Mouse (Mus musculus): ENCODE measurements around the gene Jak1. TPM values are rescaled to one million over a fixed set of nuclear protein-coding genes. Genes with fewer than 3 reads are reported as not detected.
A peak's percentile ranks its signal among the peaks of the same experiment; 100 is the strongest.

Jak1 gene
- polyA plus RNA-seq, 1 experiment from 2014 or later, result 53.6 TPM

GRCm38 (mm10) chr4:101252016-101252415 lies 13.1 kb downstream of the Jak1 start:
- no peak overlapping the region for H3K27ac ChIP-seq (replicated peaks)
- H3K36me3 ChIP-seq, result no peaks in the 10 kb centered on the region
- H3K4me1 ChIP-seq, result peaks cover 64% of the 10 kb centered on the region
- no peak for ATAC-seq (ENCODE audit: extremely low read depth, insufficient number of reproducible peaks, low FRiP score, low TSS enrichment)
- no peak overlapping the region for H3K4me2 ChIP-seq
- H3K27me3 ChIP-seq (replicated peaks), result no peaks in the 10 kb centered on the region
- H3K9ac ChIP-seq, result no peak overlapping the region
- no peaks in the 10 kb centered on the region for H3K9me3 ChIP-seq
- no peak overlapping the region for H3K4me3 ChIP-seq

- Histone ChIP-seq H3K4me3 (no peak overlapping the region), H3K9me3 (no peaks in the 10 kb centered on the region), H3K36me3 (no peaks in the 10 kb centered on the region), H3K9ac (no peak overlapping the region), H3K4me1 (peaks cover 66% of the 10 kb centered on the region), H3K27me3 (replicated peaks) (no peaks in the 10 kb centered on the region), H3K4me2 (no peak overlapping the region), H3K27ac (replicated peaks) (no peak overlapping the region)
- no peak for ATAC-seq (ENCODE audit: extremely low read depth, insufficient number of reproducible peaks, low FRiP score, low TSS enrichment)
- WGBS, result 62% methylated on average over 5 of the region's 6 CpGs
Measured at GRCm38 (mm10) chr4:101249977-101250743, 14.9 kb downstream of the Jak1 start.

GRCm38 (mm10) chr4:101247355-101247754 lies 17.7 kb downstream of the Jak1 start:
- Histone ChIP-seq H3K4me1 (peaks cover 52% of the 10 kb centered on the region), H3K36me3 (no peaks in the 10 kb centered on the region), H3K9ac (no peak overlapping the region), H3K4me3 (no peak overlapping the region), H3K27ac (replicated peaks) (0 out of 2 replicates have a peak overlapping the region, but pooled peaks have one; percentile 3), H3K4me2 (no peak overlapping the region), H3K27me3 (replicated peaks) (no peaks in the 10 kb centered on the region), H3K9me3 (no peaks in the 10 kb centered on the region)
- no peak for ATAC-seq (ENCODE audit: extremely low read depth, insufficient number of reproducible peaks, low FRiP score, low TSS enrichment)
- 27% methylated on average over 2 of the region's 2 CpGs for WGBS

- ATAC-seq (ENCODE audit: extremely low read depth, insufficient number of reproducible peaks, low FRiP score, low TSS enrichment), result no peak
Measured at GRCm38 (mm10) chr4:101246569-101246968, 18.5 kb downstream of the Jak1 start.

GRCm38 (mm10) chr4:101244257-101245011 lies 20.6 kb downstream of the Jak1 start:
- H3K27ac ChIP-seq (replicated peaks), result no peak overlapping the region
- WGBS, result 73% methylated on average over 6 of the region's 6 CpGs

More at GRCm38 (mm10) chr4:101246569-101246968, 18.5 kb downstream of the Jak1 start:
- Histone ChIP-seq H3K9me3 (no peaks in the 10 kb centered on the region), H3K27ac (replicated peaks) (no peak overlapping the region), H3K4me1 (peaks cover 52% of the 10 kb centered on the region), H3K4me3 (no peak overlapping the region), H3K9ac (no peak overlapping the region), H3K36me3 (no peaks in the 10 kb centered on the region; the same call in 1 of the 2 replicates), H3K4me2 (no peak overlapping the region), H3K27me3 (replicated peaks) (no peaks in the 10 kb centered on the region)
- WGBS, result 48% methylated on average over 2 of the region's 2 CpGs

GRCm38 (mm10) chr4:101240875-101241173 lies 24.3 kb downstream of the Jak1 start:
- no peaks in the 10 kb centered on the region for H3K9me3 ChIP-seq
- 82% methylated on average over 3 of the region's 3 CpGs for WGBS
- no peak for ATAC-seq (ENCODE audit: extremely low read depth, insufficient number of reproducible peaks, low FRiP score, low TSS enrichment)

More at GRCm38 (mm10) chr4:101244257-101245011, 20.6 kb downstream of the Jak1 start:
- Histone ChIP-seq H3K4me2 (no peak overlapping the region), H3K27me3 (replicated peaks) (no peaks in the 10 kb centered on the region), H3K9ac (no peak overlapping the region), H3K4me3 (no peak overlapping the region), H3K36me3 (no peaks in the 10 kb centered on the region; the same call in 1 of the 2 replicates), H3K4me1 (peaks cover 44% of the 10 kb centered on the region), H3K9me3 (no peaks in the 10 kb centered on the region)
- no peak for ATAC-seq (ENCODE audit: extremely low read depth, insufficient number of reproducible peaks, low FRiP score, low TSS enrichment)

GRCm38 (mm10) chr4:101240163-101240874 lies 24.8 kb downstream of the Jak1 start:
- H3K9me3 ChIP-seq, result no peaks in the 10 kb centered on the region
- 75% methylated on average over 5 of the region's 5 CpGs for WGBS
- no peak overlapping the region for H3K4me3 ChIP-seq
- H3K27ac ChIP-seq (replicated peaks), result no peak overlapping the region
- H3K4me2 ChIP-seq, result no peak overlapping the region
- ATAC-seq (ENCODE audit: extremely low read depth, insufficient number of reproducible peaks, low FRiP score, low TSS enrichment), result no peak
- no peaks in the 10 kb centered on the region for H3K27me3 ChIP-seq (replicated peaks)
- H3K36me3 ChIP-seq, result no peaks in the 10 kb centered on the region; the same call in 1 of the 2 replicates
- H3K4me1 ChIP-seq, result peaks cover 43% of the 10 kb centered on the region
- no peak overlapping the region for H3K9ac ChIP-seq

More at GRCm38 (mm10) chr4:101240875-101241173, 24.3 kb downstream of the Jak1 start:
- no peaks in the 10 kb centered on the region; the same call in 1 of the 2 replicates for H3K36me3 ChIP-seq
- H3K4me3 ChIP-seq, result no peak overlapping the region
- H3K27me3 ChIP-seq (replicated peaks), result no peaks in the 10 kb centered on the region
- H3K9ac ChIP-seq, result no peak overlapping the region
- H3K4me1 ChIP-seq, result peaks cover 48% of the 10 kb centered on the region
- H3K4me2 ChIP-seq, result no peak overlapping the region
- no peak overlapping the region for H3K27ac ChIP-seq (replicated peaks)

- Histone ChIP-seq H3K4me2 (no peak overlapping the region), H3K4me3 (no peak overlapping the region), H3K27me3 (replicated peaks) (no peaks in the 10 kb centered on the region), H3K36me3 (no peaks in the 10 kb centered on the region; the same call in 1 of the 2 replicates), H3K9ac (no peak overlapping the region), H3K27ac (replicated peaks) (no peak overlapping the region), H3K9me3 (no peaks in the 10 kb centered on the region), H3K4me1 (peaks cover 39% of the 10 kb centered on the region)
- ATAC-seq (ENCODE audit: extremely low read depth, insufficient number of reproducible peaks, low FRiP score, low TSS enrichment), result no peak
- WGBS, result 95% methylated on average over 3 of the region's 3 CpGs
Measured at GRCm38 (mm10) chr4:101239313-101240162, 25.5 kb downstream of the Jak1 start.

- Histone ChIP-seq H3K9me3 (no peaks in the 10 kb centered on the region), H3K27ac (replicated peaks) (no peak overlapping the region), H3K36me3 (no peaks in the 10 kb centered on the region; the same call in 1 of the 2 replicates), H3K4me1 (peaks cover 41% of the 10 kb centered on the region), H3K27me3 (replicated peaks) (no peaks in the 10 kb centered on the region), H3K4me3 (no peak overlapping the region), H3K4me2 (no peak overlapping the region), H3K9ac (no peak overlapping the region)
- no peak for ATAC-seq (ENCODE audit: extremely low read depth, insufficient number of reproducible peaks, low FRiP score, low TSS enrichment)
- 52% methylated on average over 4 of the region's 4 CpGs for WGBS
Measured at GRCm38 (mm10) chr4:101238589-101238988, 26.5 kb downstream of the Jak1 start.

GRCm38 (mm10) chr4:101236797-101237196 lies 28.3 kb downstream of the Jak1 start:
- Histone ChIP-seq H3K9me3 (no peaks in the 10 kb centered on the region), H3K4me2 (no peak overlapping the region), H3K9ac (no peak overlapping the region), H3K4me3 (no peak overlapping the region), H3K36me3 (no peaks in the 10 kb centered on the region; the same call in 1 of the 2 replicates), H3K4me1 (peaks cover 41% of the 10 kb centered on the region), H3K27ac (replicated peaks) (no peak overlapping the region), H3K27me3 (replicated peaks) (no peaks in the 10 kb centered on the region)
- WGBS, result 50% methylated on average over 6 of the region's 6 CpGs
- ATAC-seq (ENCODE audit: extremely low read depth, insufficient number of reproducible peaks, low FRiP score, low TSS enrichment), result 0 out of 2 replicates have a peak, but pooled peaks have one; percentile 21
